Mouse (Mus musculus) embryo, embryonic 9.5 days (tissue): ENCODE results near the gene Car15.
A peak's percentile ranks its signal among the peaks of the same experiment; 100 is the strongest.

ENCODE experiments used
- DNase-seq: peaks from one replicate; pipeline ENCODE4 v3.0.0-alpha.2; 2017; ENCODE audit errors: extremely low spot score

Car15 gene

GRCm38 (mm10) chr16:17838051-17838450, at the start of gene Car15:
Gene Car15 (minus strand): TSS chr16:17838364.
- no peak for DNase-seq

GRCm38 (mm10) chr16:17884116-17884515, 46.0 kb upstream of the Car15 start:
- DNase-seq: no peak

DNA sequence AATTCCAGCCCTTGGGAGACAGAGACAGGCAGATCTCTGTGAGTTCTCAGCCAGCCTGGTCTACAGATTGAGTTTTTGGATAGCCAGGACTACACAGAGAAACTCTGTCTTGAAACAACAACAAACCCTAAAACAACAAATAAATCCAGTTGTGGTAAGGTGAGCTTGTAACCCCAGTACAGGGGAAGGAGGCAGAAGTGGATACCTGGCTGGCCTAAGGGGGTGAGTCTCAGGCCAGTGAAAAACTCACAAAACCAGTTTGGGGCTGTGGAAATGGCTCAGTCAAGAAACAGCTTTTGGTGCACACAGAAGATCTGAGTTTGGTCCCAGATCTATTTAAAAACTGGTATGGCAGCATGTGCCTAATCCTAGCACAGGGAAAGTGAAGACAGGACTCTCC, 44.0 kb upstream of the Car15 start:
- no peak for DNase-seq

DNA sequence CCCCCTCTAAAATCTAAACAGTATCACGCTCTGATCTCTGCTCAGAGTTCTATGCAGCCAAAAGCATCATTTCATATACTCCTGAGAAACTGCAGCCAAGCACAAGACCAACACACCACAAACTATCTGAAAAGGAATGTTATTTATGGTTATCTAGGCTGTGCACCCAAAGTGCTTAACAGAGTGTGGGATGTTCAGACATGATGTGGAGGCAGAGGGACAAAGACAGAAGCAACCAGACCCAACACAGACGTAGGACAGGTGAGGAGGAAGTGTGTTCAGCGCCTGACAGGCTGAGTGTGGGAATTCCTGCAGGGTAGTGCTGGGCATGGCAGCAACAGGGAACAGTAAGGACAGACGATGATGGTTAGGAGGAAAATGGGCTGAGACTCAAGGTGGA, 41.4 kb upstream of the Car15 start:
- no peak for DNase-seq

DNA sequence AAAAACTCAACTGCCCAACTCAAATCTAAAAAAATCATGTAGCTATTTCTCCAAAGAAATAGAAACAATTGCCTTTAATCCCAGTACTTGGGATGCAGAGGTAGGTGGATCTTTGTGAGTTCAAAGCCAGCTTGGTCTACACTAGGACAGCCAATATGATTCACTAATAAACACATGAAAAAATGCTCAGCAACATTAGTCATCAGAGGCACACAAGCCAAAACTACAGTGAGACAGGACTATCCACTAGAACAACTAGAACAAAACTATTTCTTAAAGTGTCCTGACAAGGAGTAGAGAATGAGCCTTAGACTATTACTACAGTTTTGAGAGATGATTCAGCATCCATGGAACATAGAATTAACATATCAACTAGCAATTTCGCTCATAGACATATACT, 37.9 kb upstream of the Car15 start:
- no peak for DNase-seq

GRCm38 (mm10) chr16:17875174-17875573, 37.0 kb upstream of the Car15 start:
- no peak for DNase-seq

DNA sequence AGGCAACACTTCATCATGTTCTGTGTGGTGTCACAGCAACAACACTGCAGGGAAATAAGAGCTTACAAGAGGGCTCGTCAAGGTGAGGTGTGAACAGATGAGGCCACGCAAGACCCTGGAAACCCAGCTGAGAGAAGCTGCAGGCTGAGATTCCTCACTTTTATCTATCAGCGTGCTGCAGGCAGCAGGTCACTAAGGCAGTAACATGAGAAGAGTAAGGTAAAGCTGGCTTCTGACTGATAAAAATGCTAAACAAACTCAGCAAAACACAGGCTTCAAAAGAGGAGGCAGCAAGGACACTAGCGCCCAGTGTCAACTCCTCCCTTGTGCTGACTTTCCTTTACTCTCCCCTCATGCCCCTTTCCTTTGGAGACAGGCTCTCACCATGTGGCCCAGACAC, 34.8 kb upstream of the Car15 start:
- no peak for DNase-seq

GRCm38 (mm10) chr16:17871248-17871647, 33.1 kb upstream of the Car15 start:
- no peak for DNase-seq

DNA sequence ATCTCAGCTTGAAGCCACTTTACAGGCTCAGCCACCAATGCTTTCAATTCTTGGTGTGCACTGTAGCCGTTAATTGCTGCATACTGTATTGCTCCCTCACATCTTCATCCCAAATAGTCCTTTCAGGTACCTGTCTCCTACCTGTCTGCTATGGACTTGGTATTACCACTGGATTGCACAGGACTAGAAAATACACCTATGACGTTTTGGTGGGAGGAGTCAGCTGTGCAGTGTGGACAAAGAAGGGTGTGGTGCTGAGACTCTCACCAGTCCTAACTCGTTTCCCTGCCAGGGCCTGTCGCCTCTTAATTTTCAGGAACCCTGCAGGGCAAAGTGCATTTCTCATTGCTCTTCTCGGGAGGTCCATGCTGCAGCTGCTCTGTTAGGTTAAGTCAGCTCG, 27.6 kb upstream of the Car15 start:
- no peak for DNase-seq

- DNase-seq: no peak
These were observed 27.1 kb upstream of the Car15 start for GRCm38 (mm10) chr16:17865293-17865692.

GRCm38 (mm10) chr16:17858592-17858991, 20.4 kb upstream of the Car15 start:
- no peak for DNase-seq

DNA sequence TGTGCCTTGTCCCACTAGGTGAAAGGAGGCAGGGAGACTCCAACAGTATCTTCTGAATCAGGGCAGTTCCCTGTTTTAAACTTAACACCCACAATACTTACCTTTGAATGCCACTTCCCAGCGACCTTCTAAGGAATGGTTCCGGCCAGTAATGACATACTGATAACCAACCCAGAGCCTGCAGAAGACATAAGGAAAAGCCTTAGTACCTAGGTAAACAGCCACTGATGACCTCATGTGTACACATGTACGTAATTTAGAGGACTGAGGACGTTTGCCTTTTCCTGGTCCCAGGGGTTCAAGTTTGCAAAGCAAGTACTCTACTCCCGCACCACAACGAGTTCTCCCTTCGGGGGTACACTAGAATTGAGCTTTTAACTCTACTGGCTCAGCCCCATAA, 19.0 kb upstream of the Car15 start:
- DNase-seq: no peak

GRCm38 (mm10) chr16:17853263-17853662, 15.1 kb upstream of the Car15 start:
- DNase-seq: no peak

GRCm38 (mm10) chr16:17851860-17852259, 13.7 kb upstream of the Car15 start:
- DNase-seq: no peak

DNA sequence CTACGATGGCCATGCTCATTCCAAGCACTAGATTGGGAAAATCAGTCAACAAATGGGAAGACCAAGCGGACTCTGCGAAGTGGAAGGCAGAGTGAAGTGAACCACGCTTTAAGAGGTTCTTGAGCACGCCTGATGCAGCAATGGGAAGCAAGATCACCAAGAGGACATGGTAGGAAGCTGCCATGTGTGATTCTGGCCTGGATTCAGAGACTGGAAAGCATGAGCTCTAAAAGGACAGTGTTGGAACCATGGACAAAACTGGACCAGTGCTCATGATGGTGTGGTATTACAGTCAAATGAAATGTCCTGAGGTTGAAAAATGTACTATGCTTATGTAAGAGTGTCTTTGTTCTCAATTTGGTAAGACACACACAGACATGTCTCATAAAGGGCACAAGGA, 13.2 kb upstream of the Car15 start:
- no peak for DNase-seq

DNA sequence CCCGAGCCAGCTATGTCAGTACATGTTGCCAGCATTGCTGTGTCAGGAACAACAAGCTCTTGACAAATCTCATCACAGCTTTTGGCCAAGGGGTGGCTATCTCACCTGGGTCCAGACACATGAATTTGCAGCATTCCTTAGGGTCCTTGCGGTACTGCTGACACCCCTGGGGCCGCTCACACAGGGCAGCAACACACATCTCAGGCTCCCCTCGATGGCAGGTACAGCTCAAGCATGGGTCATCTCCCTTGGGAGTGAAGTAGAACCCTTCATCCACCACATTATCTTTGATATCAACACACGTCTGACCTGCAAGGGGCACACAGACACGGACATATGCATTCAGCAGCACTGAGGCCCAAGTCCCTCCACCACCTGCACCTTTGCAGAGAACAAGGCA, 11.3 kb upstream of the Car15 start:
- no peak for DNase-seq

DNA sequence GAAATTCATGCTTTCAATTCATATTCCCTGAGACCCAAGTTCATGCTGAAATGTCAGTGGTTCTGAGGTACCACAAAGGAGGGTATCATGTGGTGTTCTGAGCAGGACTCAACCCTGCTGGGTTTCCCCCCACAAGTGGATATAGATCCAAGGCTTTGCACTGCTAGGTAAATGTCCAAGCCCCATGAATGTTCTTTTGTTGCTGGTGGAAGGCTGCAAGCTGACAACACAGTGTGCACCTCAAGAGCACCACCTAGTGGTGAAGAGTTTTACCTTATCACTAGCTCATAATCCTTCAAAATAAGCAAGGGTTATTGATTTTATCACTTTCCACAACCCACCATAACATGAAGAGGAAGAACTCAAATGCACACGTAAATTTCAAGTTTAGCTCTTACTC, 10.8 kb upstream of the Car15 start:
- peak; percentile 53 for DNase-seq

- DNase-seq: no peak
These were observed 10.3 kb upstream of the Car15 start for GRCm38 (mm10) chr16:17848431-17848830.

- DNase-seq: no peak
These were observed 5.7 kb upstream of the Car15 start for GRCm38 (mm10) chr16:17843701-17844365.

GRCm38 (mm10) chr16:17842437-17842836, 4.3 kb upstream of the Car15 start:
- no peak for DNase-seq

DNA sequence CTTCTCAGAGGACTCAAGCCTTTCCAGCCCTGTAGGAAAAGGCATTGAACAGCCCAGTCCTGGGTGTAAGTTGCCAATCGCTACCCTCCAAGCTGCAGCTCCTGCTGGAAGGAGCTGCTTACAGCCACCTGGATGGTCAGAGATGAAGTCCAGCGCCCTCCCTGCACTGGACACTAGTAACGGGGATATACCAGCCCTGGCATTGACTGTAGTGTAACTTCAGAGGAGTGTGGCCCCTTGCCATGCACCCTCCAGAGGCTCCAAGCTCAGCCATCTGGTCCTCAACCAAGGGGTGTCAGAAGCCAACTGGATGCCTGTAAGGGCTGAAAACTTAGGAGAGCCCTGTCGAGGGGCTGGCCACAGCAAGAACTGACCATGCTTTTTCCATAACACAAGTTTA, 1.8 kb upstream of the Car15 start:
- no peak for DNase-seq

DNA sequence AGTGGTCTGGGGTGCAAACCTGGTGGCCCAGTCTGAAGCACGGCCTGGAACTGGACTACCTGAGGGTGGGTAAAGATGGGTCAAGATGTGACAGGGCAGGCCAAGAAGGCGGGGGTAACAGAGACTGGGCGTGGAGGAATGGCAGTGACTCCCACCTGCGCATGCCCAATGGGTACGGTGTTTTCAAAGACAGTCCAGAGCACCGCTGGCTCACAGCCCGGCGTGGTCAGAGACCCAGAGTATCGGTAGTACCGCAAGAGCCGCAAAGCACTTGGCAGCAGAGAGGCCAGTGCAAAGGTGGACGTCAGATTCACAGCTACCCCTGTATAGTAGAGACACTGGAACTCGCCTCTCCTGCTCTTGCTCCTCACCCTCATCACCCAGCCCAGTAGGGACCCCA, 2.7 kb downstream of the Car15 start:
- no peak for DNase-seq

DNA sequence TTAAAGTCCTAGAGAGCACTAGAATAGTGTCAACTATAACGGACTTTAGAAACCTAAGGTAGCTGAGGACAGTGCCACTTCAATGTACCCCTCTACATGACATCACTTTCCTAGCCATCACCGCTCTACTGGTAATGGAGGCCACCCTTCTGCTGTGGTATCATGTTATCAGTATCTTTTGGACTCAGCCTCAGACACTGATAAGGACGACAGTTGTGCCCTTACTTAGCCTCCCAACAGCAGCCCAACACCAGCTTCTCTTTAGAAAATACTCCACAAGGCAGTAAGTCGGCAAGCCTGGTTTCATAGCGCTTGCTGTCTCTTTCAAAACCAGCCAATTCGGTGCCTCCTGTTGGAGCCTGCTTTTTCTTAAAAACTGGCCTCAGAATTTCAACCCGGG, 3.6 kb downstream of the Car15 start:
- DNase-seq: no peak

DNA sequence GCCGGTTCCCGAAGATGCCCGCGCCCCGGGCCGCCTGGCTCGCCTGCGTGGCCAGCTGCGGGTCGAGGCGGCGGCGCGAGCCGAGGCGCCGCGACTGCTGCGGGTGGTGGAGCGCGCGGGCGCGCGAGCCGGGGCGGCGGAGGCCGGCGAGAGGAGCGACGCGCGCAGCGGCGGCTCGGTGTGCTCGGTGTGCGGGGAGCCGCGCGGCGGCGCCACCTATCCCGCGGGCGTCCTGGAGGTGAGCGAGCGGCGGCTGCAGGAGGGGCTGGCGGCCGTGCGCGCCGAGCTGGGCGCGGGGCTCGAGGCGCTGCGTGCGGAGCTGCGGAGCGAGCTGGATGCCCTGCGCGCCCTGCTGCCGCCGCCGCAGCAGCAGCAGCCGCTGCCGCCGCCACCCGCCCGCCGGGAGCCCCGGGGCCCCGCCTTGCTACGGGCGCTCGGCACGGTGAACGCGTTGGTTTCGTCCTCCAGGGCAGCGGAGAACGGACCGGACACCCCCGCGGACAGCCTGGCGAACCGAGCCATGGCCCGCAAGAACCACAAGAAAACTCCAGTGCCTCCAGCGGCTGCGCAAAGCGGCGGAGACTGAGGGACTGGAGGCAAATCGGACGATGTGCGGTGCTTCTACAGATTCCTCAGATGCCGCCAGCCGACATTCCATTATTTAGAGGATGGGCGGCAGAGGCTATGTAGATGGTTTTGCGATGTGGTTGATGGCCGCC, 4.3 kb downstream of the Car15 start:
- DNase-seq: peak; percentile 59
